Mouse (Mus musculus) telencephalon, adult 2 months (tissue): ENCODE results near the gene Denr.

ENCODE experiments used
- DNase-seq: peaks from one replicate; pipeline ENCODE4 v3.0.0-alpha.2; 2011; ENCODE audit warnings: low read depth, low spot score

Denr gene

GRCm38 (mm10) chr5:123970576-123970975 lies 63.6 kb downstream of the Denr start:
- DNase-seq: no peak

GRCm38 (mm10) chr5:123972453-123972852 lies 65.5 kb downstream of the Denr start:
- no peak for DNase-seq

- DNase-seq: no peak
These were observed 66.6 kb downstream of the Denr start, which contains the start of gene Hip1r for GRCm38 (mm10) chr5:123973299-123974178. Hip1r (plus strand) TSS chr5:123973628.

- DNase-seq: no peak
These were observed 67.2 kb downstream of the Denr start for GRCm38 (mm10) chr5:123974179-123974485.

- no peak for DNase-seq
These were observed 67.7 kb downstream of the Denr start for GRCm38 (mm10) chr5:123974616-123975111.

- DNase-seq: no peak
These were observed 68.7 kb downstream of the Denr start for GRCm38 (mm10) chr5:123975668-123976180.

- no peak for DNase-seq
These were observed 70.3 kb downstream of the Denr start for GRCm38 (mm10) chr5:123977231-123977630.

GRCm38 (mm10) chr5:123978131-123978530 lies 71.2 kb downstream of the Denr start:
- no peak for DNase-seq
